Mouse (Mus musculus) heart, postnatal 4 days (tissue): ENCODE results near the gene Pkd1. TPM values are rescaled to one million over a fixed set of nuclear protein-coding genes. Genes with fewer than 3 reads are reported as not detected.

Experiments
- DNase-seq: peaks from one replicate; pipeline ENCODE4 v3.0.0; 2021
- total RNA-seq, 2 experiments: library from RNA; stranded (reverse); gene quantifications; 2 replicates each; pipeline ENCODE4 v1.2.3; 2021

Pkd1 gene
- total RNA-seq, 2 experiments from 2014 or later = 50.1 to 52.6 TPM

- peak; percentile 84 for DNase-seq
These were observed 16.3 kb upstream of the Pkd1 start for GRCm38 (mm10) chr17:24533099-24533992.

- DNase-seq = no peak
These were observed 15.4 kb upstream of the Pkd1 start, which contains the start of gene Rab26 for GRCm38 (mm10) chr17:24534160-24534718. Gene Rab26, minus strand, starts transcription at chr17:24534210.

GRCm38 (mm10) chr17:24535300-24535699 is 14.3 kb upstream of the Pkd1 start:
- no peak for DNase-seq

- DNase-seq = no peak
These were observed 12.1 kb upstream of the Pkd1 start for GRCm38 (mm10) chr17:24537536-24537935.

GRCm38 (mm10) chr17:24538950-24539349 is 10.7 kb upstream of the Pkd1 start:
- DNase-seq = peak; percentile 56

GRCm38 (mm10) chr17:24540375-24540774 is 9.3 kb upstream of the Pkd1 start:
- DNase-seq = peak; percentile 60

GRCm38 (mm10) chr17:24544613-24545012 is 5.0 kb upstream of the Pkd1 start:
- DNase-seq = peak; percentile 4

GRCm38 (mm10) chr17:24545247-24545646 is 4.4 kb upstream of the Pkd1 start:
- DNase-seq = no peak

GRCm38 (mm10) chr17:24546234-24546633 is 3.4 kb upstream of the Pkd1 start:
- no peak for DNase-seq

GRCm38 (mm10) chr17:24548435-24548834 is 1.2 kb upstream of the Pkd1 start:
- DNase-seq = peak; percentile 5

GRCm38 (mm10) chr17:24548921-24549617 is 565 bp upstream of the Pkd1 start:
- DNase-seq = peak; percentile 63

- peak; percentile 81 for DNase-seq
These were observed 899 bp downstream of the Pkd1 start for GRCm38 (mm10) chr17:24550416-24551049.

- peak; percentile 18 for DNase-seq
These were observed 1.4 kb downstream of the Pkd1 start for GRCm38 (mm10) chr17:24551050-24551444.

GRCm38 (mm10) chr17:24557091-24557490 is 7.5 kb downstream of the Pkd1 start:
- DNase-seq = peak; percentile 54

GRCm38 (mm10) chr17:24558600-24559099 is 9.0 kb downstream of the Pkd1 start:
- DNase-seq = peak; percentile 47

- peak; percentile 53 for DNase-seq
These were observed 9.5 kb downstream of the Pkd1 start for GRCm38 (mm10) chr17:24559146-24559545.

GRCm38 (mm10) chr17:24560301-24561028 is 10.8 kb downstream of the Pkd1 start:
- DNase-seq = peak; percentile 36

GRCm38 (mm10) chr17:24561592-24561991 is 12.0 kb downstream of the Pkd1 start:
- DNase-seq = no peak

GRCm38 (mm10) chr17:24563638-24564037 is 14.0 kb downstream of the Pkd1 start:
- no peak for DNase-seq

GRCm38 (mm10) chr17:24564422-24564821 is 14.8 kb downstream of the Pkd1 start:
- no peak for DNase-seq

GRCm38 (mm10) chr17:24565092-24565491 is 15.5 kb downstream of the Pkd1 start:
- DNase-seq = no peak

- DNase-seq = no peak
These were observed 16.2 kb downstream of the Pkd1 start for GRCm38 (mm10) chr17:24565792-24566191.
